Mouse (Mus musculus): ENCODE results near the gene Smco2.

GRCm38 (mm10) chr6:146876820-146877219 is 26.9 kb downstream of the Smco2 start:
- TF ChIP-seq CTCF (IDR thresholded peaks at IDR 0.05; ENCODE audit: extremely low read depth, insufficient read depth, low read length) (no peak), POLR2A (IDR thresholded peaks at IDR 0.05; ENCODE audit: extremely low read depth, insufficient read depth, low read length) (no peak)

All from cortical plate, adult 2 months (tissue).